Mouse (Mus musculus) regulatory T cell (primary cell): ENCODE results near the gene Farp1.

Experiments used
- in situ Hi-C: fragments of 300-600 bp; cut with MboI, MseI; formaldehyde crosslinking; loops from one replicate; pipeline ENCODE4 v1.15.1; 2025; ENCODE audit warnings: high pct_unique_total_duplicates

Gene Farp1

DNA sequence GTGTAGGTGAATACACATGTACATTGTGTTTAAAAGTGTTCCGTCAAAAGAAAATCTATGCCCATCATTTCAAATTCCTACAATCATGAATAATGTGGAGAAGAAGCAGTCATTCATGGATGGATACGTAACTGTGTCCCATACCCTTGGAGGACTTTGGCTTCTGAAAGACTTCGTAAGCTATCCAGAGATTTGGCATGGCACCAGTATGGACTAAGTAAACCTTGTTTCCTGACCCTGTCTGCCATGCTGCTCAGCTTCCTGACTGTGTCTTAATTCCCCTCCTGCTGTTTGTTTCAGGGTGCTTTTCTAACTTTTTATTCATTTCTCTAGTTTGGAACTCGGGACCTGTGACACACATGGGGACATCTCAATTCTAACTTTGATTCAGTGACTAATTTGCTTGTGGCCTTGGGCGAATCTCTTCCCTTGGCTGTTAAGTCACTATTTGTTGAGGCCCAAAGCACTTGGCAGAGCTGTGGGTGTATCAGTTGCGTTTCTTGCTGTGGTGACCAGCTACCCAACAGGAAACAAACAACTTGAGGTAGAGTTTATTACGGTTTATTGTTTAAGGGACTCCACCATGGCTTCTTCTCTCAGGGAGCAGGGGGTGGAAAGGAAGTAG, 108.9 kb downstream of the Farp1 start:
- in situ Hi-C loops, result no loop called here

DNA sequence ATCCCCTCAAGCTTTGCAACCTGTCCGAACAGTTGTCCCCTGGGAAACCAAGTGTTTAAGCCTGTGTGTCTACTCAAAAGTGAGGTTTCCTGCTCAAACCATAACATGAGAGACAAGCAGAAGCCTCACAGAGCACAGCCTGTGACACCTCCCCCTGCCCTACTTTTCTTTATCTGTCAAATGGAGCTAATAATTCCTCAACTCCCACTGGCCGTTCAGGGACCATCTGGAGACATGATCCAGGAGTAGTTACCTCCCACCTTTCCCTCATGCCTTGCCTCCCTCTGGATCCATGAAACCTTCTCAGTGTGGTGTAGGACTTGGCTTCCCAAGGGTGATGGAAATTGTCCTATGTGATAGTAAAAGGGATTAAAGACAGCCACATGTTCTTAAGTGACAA, 109.5 kb downstream of the Farp1 start:
- in situ Hi-C loops, result no loop called here

- in situ Hi-C loops, result no loop called here
Observed at GRCm38 (mm10) chr14:121145291-121145690, 110.3 kb downstream of the Farp1 start.

GRCm38 (mm10) chr14:121145698-121146097, 110.7 kb downstream of the Farp1 start:
- in situ Hi-C loops, result no loop called here

DNA sequence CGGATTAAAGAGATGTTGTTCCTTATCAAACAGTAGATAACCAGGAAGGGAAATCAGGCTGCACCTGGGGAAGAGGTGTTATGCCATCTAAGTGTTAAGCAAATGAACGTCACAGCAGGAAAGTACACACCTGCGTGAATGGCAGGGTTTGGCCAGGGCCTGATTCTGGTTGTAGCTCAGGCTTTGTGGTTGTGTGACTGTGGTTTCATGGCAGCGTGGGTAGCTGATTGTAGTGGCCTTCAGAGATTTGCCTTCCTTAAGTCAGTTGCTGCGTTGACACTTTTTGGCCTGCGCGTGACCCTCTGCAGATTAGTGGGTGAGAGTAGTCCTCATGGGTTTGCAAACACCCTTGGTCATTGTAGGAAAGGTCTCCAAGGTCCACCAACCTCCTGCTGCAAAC, 111.2 kb downstream of the Farp1 start:
- in situ Hi-C loops, result no loop called here

- in situ Hi-C loops, result no loop called here
Observed at GRCm38 (mm10) chr14:121147026-121147425, 112.0 kb downstream of the Farp1 start.

- in situ Hi-C loops, result no loop called here
Observed at GRCm38 (mm10) chr14:121148088-121148785, 113.2 kb downstream of the Farp1 start.

GRCm38 (mm10) chr14:121149984-121150383, 115.0 kb downstream of the Farp1 start:
- in situ Hi-C loops, result no loop called here

DNA sequence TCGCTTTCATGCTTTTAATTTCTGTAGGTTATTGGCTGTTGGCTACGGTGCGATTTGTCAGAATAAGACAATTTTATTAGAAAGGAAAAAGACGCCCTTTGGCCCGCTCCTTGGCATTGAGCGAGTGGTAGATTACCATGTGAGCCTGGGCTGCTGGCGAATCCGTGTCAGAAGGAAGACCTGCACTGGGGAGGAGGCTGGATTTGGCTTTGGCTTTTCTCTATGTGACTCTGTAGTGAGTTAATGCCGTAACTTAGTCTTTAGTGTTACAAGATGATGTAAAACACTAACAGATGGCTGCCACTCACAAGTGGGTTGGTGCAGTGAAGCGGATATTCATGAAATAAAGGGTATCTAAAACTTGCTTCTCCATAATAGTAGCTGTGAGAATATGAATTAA, 116.8 kb downstream of the Farp1 start:
- in situ Hi-C loops, result no loop called here

- in situ Hi-C loops, result no loop called here
Observed at GRCm38 (mm10) chr14:121152771-121153170, 117.8 kb downstream of the Farp1 start.

- in situ Hi-C loops, result no loop called here
Observed at GRCm38 (mm10) chr14:121153260-121153659, 118.3 kb downstream of the Farp1 start.

GRCm38 (mm10) chr14:121155173-121155572, 120.2 kb downstream of the Farp1 start:
- in situ Hi-C loops, result no loop called here

GRCm38 (mm10) chr14:121158616-121159015, 123.6 kb downstream of the Farp1 start:
- in situ Hi-C loops, result no loop called here

DNA sequence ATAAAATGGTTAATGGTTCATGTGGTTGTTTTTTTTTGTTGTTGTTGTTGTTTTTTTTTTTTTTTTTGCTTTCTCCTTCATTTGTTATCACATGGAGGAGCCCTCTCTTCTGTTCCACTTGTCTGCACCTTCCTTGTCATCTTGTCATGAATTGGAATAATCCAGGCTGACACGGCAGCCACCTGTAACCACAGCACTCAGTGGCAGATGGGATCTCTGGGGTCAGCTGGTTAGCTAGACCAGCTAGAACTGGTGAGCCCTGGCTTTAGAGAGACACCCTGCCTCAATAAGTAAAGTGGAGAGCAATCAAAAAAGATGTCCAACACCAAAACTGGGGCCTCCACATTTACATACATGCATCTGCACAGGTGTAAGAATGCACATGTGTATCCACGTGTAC, 127.8 kb downstream of the Farp1 start:
- in situ Hi-C loops, result no loop called here

- in situ Hi-C loops, result no loop called here
Observed at GRCm38 (mm10) chr14:121164866-121165265, 129.9 kb downstream of the Farp1 start.

DNA sequence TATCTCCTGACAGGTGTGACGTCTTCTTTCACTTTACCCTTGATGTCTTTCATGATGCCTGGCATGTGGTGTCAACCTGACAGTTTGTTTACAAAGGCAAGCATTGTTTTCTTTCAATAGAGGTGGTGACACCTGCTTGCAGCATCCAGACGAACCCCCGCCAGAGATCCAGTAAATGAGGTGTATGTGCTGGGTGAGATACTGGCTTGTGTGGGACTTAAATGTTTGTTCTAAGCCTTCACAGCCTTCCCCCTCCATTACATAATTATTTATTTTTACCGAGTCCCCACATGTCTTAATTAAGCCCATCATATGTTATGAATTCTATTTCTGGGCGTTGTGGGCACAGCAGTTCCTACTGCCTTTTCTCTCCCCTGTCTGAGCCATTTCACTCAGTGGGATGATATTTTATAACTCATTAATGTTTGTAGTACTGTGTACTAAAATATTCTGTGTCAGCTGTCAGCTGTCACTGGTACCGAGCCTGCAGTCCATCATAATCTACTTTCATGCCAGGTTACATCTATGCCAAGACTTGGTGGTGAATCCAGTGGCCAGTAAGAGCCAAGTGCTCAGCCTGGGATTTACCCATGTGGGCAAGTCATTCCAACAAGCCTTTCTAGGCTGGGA, 130.5 kb downstream of the Farp1 start:
- in situ Hi-C loops, result no loop called here

DNA sequence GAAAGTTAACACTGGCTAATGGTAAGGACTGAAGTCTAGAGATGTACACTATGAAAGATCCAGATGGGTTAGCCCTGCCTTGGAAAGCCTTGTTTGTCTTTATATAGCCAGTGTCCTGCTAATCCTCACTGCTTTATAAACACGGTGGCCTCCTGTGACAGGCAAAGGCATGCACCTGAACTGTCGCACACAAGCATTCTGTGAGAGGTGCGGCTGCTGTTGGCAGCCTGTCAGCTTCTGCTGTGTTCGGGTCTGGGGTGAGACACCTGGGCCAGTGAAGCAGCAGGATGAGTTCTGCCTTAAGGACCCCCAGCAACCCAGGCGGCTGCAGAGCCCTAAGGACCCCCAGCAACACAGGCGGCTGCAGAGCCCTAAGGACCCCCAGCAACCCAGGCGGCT, 131.0 kb downstream of the Farp1 start:
- in situ Hi-C loops, result no loop called here

DNA sequence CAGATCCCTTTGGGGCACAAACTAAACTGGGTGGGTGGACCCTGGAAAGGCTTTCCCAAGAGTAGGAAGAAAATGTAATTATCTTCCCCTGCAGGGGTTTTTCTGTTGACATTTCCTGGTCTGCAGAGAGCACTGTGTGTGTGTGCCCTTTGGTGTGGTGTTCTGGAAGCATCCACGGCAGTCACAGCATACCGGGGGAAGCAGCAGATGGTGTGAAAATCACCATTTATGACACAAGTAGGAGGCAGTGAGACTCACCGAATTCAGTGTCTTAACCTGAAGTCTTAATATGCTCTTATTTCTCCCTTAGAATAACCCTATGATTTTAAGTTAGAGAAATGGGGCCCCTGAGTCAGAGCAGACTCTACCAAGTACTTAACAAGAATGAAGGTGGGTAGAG, 133.7 kb downstream of the Farp1 start:
- in situ Hi-C loops, result no loop called here

- in situ Hi-C loops, result no loop called here
Observed at GRCm38 (mm10) chr14:121170321-121170720, 135.3 kb downstream of the Farp1 start.

DNA sequence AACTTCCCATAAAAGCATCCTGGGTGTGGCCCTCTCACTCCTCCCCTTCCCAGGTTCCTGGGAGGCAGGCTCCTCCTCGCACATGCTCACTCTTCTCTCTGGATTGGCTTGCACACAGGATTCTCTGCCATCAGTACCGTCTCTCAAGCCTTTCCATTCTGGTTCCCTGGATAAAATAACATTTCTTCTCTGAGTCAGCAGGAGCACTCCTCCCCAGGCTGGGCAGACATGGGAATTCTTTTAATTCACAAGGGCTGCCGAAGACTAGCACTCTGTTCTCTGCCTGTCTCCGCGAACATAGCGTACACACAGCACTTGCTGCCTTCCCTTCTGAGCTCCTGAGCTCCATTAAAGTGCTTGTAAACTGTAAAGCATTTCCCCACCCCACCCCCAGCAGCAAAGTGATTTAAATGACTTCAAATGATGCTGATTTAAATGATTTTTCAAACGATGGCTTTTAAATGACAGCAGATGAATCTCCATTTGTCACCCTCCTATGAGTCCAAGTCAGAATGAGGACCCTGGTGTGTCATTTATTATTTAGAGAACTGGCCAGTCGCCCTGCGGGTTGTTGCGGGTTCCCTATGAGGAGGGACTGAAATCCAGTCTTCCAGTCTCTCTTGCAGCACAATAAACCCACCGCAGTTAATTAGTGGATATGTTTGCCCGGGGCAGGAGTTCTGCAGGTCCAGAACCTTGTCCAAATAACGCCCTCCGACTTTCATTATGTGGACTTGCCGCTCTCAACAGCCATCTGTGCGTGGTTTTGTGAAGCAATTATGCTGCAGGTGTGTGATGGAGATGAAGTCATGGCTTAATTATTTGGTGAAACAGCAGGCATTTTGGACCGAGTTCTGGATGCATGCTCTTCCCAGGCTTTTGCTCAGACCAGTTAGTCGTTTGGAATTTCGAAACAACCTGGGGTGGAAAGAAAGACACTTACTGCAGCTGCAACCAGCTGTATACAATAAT, 137.4 kb downstream of the Farp1 start:
- in situ Hi-C loops, result no loop called here

GRCm38 (mm10) chr14:121175385-121175784, 140.4 kb downstream of the Farp1 start:
- in situ Hi-C loops, result loop anchor here (25.0 kb wide), 1 partner anchor 338 kb away; no protein-coding TSS in a partner anchor

DNA sequence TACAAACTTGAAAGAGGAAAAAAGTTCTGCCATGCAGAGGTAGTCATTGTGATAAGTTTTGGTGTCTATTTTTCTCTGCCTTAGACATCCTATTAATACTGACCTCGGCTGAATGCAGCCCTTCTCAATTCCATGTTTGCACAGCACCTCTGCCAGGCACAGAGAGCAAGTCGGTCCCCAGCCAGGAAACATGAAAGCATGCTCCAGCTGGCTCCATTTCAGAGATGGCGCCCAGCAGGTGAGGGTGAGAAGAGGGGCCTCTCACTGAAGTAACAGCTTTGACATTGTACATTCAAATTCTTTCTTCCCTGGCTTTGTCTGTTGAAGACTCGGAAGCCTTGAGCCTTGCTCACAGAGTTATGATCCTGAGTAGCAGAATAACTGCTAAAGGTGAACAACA, 140.9 kb downstream of the Farp1 start:
- in situ Hi-C loops, result loop anchor here (25.0 kb wide), 1 partner anchor 339 kb away; no protein-coding TSS in a partner anchor
